Mouse (Mus musculus) mature B cell (primary cell): ENCODE results near the gene Zfp661.

Experiments
- in situ Hi-C: fragments of 300-500 bp; cut with MboI; formaldehyde crosslinking; loops from 2 replicates; pipeline ENCODE4 v1.14.3; 2019

Zfp661 gene

DNA sequence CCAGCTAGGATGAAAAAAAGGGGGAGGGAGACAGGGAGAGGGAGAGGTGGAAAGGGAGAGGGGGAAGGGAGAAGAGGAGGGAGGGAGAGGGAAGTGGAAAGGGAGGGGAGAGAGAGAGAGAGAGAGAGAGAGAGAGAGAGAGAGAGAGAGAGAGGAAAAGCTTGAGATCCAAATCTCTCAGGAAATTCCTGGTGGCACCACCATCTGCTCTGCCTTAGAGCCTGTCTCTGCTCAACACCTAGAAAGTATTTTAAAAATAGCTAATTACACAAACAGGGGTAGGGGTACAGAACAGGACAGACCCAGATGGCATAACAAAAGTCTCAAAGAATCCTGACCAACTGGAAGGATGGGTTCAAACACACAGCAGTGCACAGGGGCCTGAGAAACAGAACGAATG, 36.4 kb downstream of the Zfp661 start:
- in situ Hi-C loops = no loop called here

DNA sequence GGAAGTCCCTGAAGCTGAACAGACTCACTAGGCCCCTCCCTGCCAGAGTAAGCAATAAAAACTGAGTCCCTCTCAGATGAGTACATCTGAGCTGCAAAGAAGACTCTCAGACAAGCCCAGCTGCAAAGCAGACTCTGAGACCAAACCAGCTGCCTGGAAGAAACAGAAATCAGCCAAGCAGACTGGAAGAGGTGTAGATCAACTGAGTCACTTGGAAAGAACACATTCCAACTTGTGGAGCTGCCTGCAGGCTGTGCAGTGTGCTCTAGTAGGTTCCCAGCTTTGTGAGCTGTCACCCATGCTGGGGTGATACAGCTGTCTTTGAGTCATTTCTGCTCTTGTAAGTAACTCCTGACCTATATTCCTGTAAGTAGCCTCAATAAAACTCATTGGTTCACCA, 37.2 kb downstream of the Zfp661 start:
- in situ Hi-C loops = no loop called here

DNA sequence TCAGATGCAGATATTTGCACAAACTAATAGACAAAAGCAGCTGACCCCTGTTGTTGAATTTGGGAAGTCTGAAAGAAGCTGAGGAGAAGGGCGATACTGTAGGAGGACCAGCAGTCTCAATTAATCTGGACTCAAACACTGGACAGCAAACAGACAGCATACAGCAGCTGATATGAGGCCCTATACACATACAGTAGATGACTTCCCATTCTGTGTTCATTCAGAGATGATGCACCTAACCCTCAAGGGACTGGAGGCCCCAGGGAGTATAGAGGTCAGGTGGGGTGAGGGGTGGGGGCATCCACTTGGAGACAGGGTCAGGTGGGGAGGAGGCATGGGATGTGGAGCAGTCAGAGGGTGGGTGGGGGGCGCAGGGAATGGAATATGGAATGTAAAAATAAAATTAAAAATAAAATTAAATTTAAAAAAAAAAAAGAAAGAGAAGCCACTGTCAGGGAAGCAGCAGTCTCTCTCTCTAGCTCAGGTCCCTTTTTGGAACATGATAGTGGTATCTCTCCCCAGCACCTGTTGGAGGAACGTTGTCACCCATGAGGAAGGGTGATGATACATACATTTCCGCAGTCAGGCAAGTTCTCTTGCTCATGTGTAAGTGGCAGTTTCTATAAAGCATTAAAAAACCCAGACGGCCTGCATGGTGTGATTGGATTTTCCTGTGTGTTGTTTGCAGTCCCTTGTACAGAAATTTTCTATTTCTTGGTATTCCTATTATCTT, 38.4 kb downstream of the Zfp661 start:
- in situ Hi-C loops = no loop called here

DNA sequence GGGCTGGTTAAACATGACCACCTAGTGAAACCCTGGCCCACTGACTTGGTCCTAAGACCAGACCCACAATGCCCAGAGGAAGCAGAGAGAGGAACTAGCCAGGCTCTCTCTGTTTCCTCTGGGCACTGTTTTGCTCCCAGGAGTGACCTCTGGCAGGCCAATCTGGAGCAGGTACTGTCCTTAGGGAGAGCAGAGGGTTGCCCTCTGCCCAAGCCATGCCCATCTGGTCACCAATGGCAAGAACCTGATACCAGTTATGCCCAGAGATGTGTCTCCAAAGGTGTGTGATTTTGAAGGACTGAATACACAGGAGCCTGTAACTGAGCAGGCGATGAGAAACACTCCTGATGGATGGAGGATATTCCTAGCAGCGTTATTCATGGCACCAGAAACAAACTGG, 45.2 kb downstream of the Zfp661 start:
- in situ Hi-C loops = no loop called here

DNA sequence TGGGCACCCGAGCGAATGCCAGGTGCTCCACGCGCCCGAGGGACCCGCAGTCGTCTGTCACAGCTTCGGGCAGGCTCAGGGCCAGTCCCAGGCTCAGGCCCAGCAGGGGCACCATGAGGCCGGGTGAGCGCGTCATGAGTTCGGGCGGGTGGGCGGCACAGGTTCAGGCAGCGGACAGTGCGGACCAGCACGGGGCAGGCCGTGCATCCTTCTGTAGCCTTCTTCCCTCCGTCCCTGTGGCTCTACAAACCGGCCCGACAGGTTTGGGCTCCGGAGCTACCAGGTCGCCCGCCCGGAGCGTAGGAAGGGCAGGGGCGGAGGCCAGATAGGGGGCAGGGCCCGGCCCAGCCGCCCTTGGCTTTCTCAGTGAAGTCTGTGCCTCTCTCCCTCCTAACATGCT, 45.7 kb downstream of the Zfp661 start, which contains the start of gene Prom2:
TSS of gene Prom2 (minus strand) at position 283 of the 400 bp plus-strand sequence.
- in situ Hi-C loops = no loop called here

DNA sequence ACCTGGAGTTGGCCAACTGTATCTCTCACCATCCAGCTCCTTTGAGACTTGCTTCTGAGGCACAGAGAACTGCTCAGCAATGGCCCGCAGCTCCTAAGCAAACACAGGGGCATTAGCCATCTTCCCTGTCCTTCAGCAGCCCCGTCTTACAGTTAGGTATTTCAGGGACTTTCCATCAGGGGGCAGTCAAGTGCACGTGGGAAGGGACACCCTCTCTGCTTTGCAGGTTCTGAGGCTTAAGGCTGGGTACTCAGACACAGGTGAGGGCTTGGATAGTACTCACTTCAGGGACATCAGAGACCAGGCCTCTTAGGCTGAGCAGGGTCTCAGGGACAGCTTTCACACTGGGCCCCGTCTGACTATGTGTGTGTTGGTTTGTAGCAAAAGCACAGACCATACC, 47.4 kb downstream of the Zfp661 start:
- in situ Hi-C loops = no loop called here

DNA sequence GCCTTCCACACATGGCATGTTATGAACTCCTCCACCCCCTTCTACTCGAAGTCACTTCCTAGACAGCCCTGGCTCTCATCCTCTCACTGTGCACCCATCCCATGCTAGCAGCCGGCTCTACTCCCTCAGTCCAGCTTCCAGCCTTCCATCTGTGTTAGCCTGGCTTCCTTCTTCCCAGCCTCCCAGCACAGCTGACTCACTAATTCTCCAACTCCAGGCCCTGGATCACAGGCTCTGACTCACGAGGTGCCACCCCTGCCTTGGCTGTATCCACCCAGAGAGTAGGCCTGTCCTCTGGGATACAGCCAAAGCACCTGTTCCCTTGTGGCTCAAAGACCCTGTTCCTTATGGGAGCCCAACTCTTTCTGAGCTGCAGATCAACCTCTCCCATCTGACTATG, 49.3 kb downstream of the Zfp661 start:
- in situ Hi-C loops = no loop called here

DNA sequence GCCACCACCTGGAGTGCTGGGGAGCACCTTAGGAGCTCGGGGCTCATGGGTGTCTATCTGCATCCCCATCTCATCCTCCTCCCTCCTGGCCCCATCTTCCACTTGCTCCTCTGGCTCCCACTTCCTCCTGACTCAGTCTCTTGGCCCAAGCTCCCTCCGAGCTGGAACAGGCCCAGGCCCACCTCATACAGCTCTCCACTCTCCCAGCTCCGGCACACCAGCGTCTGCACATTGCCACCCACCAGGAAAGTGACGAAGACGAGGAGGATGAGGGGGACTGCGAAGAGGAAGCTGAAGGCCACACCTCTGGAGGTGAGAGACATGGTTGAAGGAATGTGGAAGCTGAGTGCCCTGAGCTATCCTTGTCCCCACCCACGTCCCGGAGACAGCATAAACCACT, 51.5 kb downstream of the Zfp661 start:
- in situ Hi-C loops = no loop called here

DNA sequence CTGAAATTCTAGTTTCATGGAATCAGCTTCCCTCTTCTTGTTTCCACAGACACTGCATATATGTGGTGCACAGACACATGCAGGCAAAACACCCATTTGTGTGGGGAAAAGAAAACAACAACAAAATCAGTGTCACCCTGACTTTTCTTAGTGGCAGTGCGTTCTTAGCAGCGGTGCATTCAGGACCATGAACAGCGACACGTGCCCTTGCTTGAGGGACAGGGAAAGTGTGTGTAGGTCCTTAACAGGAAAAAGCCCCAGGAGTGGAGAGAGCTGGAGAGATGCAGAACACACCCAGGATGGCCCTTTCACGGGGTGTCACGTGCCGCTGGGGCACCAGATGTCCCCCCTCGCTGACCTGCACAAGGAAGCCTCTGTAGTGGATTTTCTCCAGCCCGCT, 54.5 kb downstream of the Zfp661 start:
- in situ Hi-C loops = no loop called here

DNA sequence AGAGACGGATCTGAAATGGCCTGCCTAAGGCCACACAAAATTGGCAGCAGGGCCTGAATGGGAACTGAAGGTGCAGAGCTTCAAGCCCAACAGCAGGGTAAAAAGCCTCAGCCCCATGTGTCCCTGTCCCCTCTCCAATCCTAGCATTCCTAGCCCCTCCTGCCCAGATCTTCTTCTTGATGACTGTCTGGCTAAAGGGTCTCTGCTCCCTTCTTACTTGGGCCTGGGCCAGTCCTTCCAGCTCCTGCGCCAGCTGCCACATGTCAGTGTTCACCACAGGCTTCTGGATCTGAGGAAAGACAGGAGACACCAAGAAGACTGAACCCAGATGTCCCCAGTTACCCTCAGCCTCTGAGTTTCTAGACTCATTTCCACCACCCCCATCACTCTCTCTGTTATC, 55.3 kb downstream of the Zfp661 start:
- in situ Hi-C loops = no loop called here

DNA sequence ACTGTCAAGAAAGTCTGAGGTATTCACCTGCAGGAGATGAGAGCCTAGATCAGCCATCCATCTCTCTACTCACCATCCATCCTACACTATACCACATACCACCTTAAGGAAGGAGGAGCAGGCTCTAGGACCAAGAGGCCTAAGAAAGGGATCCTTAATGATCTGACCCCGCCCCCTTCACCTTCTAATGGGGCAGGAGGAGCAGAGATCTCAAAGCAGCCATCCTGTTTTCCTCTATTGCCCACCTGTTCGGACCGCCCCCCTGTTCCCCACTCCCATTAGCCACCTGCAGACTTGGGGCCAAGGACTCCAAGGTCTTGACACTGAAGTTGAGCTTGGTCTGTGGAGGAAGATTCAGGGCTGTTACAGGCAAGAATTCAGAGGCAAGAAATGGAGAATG, 56.5 kb downstream of the Zfp661 start:
- in situ Hi-C loops = no loop called here

DNA sequence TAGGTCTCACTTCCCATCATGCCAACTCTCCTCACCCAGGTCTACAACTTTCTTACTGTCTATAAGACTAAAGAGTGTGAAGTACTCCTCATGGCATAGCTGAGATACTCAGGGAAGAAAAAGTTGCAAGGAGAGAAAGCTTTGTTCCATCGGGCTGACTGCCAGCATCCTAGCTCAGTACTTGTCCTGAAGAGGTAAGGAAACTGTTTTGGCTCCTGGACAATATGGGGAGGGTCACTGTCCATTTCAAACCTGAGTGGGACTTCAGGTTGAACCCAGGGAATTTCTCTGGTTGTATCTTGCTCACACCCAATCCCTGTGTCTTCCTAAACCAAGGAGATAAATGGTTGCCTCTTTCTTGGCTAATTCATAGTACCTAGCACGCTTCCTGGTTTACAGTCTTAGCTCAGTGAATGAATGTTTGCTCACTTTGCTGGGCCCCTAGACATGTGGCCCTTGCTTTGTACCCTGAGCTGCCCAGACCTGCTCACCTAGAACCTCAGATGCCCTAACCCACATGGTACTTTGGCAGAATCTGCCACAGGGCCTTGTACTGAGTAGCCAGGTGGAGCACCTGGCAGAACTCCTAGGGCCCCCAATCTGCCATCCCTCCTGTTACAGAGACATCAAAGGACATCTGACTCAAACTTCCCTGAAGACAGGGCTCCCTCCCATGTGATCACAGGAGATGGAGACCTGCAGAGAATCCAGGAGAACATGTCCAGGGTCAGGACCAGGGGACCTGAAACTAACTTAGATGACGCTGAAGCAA, 61.7 kb downstream of the Zfp661 start:
- in situ Hi-C loops = no loop called here
